Mouse (Mus musculus): Measurements from ENCODE around the gene Upk1a. TPM values are rescaled to one million over a fixed set of nuclear protein-coding genes. Genes with fewer than 3 reads are reported as not detected.
A peak's percentile ranks its signal among the peaks of the same experiment; 100 is the strongest.

Gene Upk1a
- total and polyA plus RNA-seq, 2 experiments from 2014 or later = 0.84 to 1.5 TPM

DNA sequence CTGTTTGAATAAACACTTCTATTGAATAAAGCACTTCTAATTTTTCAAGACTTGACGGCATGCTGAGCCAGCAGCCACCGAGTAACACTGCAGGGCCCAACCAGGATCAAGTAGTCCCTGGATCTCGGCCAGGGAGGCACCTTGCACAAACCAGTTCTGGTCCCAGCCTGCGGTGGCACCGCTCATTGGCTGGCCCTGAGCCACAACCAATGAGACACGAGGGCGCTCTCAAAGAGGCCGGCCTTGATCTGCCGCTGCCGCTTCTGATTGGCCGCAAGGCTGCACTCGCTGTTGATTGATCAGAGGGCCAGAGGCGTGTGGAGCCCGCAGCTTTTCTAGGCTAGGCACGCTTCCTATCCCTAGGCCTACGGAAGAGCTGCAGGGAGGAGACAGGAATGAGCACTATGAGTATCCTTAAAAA, 12.7 kb downstream of the Upk1a start:
- Histone ChIP-seq H3K4me1 (ENCODE audit: insufficient read depth, low read length) (no peaks in the 10 kb centered on the region), H3K36me3 (ENCODE audit: insufficient read depth, low read length) (no peaks in the 10 kb centered on the region), H3K27ac (ENCODE audit: low read depth, low read length) (no peak overlapping the region), H3K4me3 (ENCODE audit: low read depth, low read length) (0 out of 2 replicates have a peak overlapping the region, but pooled peaks have one; percentile 5), H3K4me2 (ENCODE audit: low read depth, low read length, poor library complexity, severe bottlenecking) (peak overlapping the region; percentile 29), H3K27me3 (ENCODE audit: insufficient read depth, low read length) (no peaks in the 10 kb centered on the region), H3K9me3 (ENCODE audit: low read length) (no peaks in the 10 kb centered on the region), H3K9ac (replicated peaks; ENCODE audit: low read length, poor library complexity, severe bottlenecking) (no peak overlapping the region)
- ATAC-seq (ENCODE audit: low FRiP score) (peak; percentile 97), DNase-seq (ENCODE audit: low spot score) (peak; percentile 96)
- TF ChIP-seq CTCF (IDR thresholded peaks at IDR 0.05) = no peak
- WGBS = 1% methylated on average over 16 of the region's 16 CpGs

DNA sequence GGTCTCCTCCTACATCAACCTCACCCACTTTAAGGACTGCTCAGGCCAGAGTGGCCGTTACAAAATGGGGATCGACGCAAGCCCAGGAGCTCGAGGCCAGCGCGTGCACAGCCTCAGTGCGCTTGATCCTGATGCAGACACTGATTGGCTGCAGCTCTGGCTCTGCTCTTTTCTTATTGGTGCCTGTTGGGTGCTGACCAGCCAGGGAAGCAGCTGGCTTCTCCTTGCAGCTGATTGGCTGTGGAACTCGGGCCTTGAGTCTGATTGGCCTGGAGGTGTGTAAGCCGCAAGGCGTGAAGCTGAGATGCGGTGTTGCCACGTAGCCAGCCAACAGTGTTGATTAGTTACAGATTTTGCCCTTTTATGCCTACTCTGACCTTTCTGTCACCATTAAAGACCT, 13.9 kb downstream of the Upk1a start, which contains the start of gene Zbtb32:
Gene Zbtb32 (minus strand): TSS at position 124 of the 400 bp plus-strand sequence.
- Histone ChIP-seq H3K4me1 (ENCODE audit: insufficient read depth, low read length) (no peaks in the 10 kb centered on the region), H3K27ac (ENCODE audit: low read depth, low read length) (no peak within 1 kb of the TSS), H3K9me3 (ENCODE audit: low read length) (no peaks in the 10 kb centered on the region), H3K36me3 (ENCODE audit: insufficient read depth, low read length) (no peaks in the 10 kb centered on the region), H3K27me3 (ENCODE audit: insufficient read depth, low read length) (no peaks in the 10 kb centered on the region), H3K9ac (replicated peaks; ENCODE audit: low read length, poor library complexity, severe bottlenecking) (no peak within 1 kb of the TSS), H3K4me3 (ENCODE audit: low read depth, low read length) (no peak within 1 kb of the TSS), H3K4me2 (ENCODE audit: low read depth, low read length, poor library complexity, severe bottlenecking) (peak within 1 kb of the TSS; percentile 29; the same call in 1 of the 2 replicates)
- ATAC-seq (ENCODE audit: low FRiP score) = no peak
- WGBS = 95% methylated on average over 12 of the region's 12 CpGs
- no peak for DNase-seq (ENCODE audit: low spot score)
- TF ChIP-seq CTCF (IDR thresholded peaks at IDR 0.05) = no peak

DNA sequence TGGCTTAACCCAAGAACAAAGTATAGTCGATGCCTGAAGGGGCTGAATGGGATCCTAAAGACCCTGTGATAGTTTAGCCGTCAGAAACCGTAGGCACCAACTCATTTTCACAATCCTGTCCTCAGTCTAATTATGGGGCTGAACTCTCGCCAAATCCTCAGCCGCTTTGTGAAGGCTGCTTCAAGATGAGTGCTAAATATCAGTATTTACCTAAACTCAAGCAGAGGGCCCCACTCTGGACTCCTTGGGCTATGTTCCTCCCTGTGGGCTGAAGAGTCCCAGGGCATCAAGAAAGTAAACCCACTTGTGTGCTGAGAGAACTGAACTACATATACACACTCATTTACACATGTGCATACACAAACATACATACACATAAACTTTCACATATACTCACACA, 15.8 kb downstream of the Upk1a start:
- H3K36me3 ChIP-seq (ENCODE audit: insufficient read depth, low read length) = no peaks in the 10 kb centered on the region
- no peak overlapping the region for H3K27ac ChIP-seq (ENCODE audit: low read depth, low read length)
- H3K27me3 ChIP-seq (ENCODE audit: insufficient read depth, low read length) = no peaks in the 10 kb centered on the region
- H3K4me1 ChIP-seq (ENCODE audit: insufficient read depth, low read length) = no peaks in the 10 kb centered on the region
- no peak overlapping the region for H3K4me2 ChIP-seq (ENCODE audit: low read depth, low read length, poor library complexity, severe bottlenecking)
- no peak for ATAC-seq (ENCODE audit: low FRiP score)
- no peaks in the 10 kb centered on the region for H3K9me3 ChIP-seq (ENCODE audit: low read length)
- H3K4me3 ChIP-seq (ENCODE audit: low read depth, low read length) = no peak overlapping the region
- DNase-seq (ENCODE audit: low spot score) = no peak
- H3K9ac ChIP-seq (replicated peaks; ENCODE audit: low read length, poor library complexity, severe bottlenecking) = no peak overlapping the region
- no peak for TF ChIP-seq CTCF (IDR thresholded peaks at IDR 0.05)
- WGBS = 68% methylated on average over 5 of the region's 5 CpGs

- Histone ChIP-seq H3K4me1 (ENCODE audit: insufficient read depth, low read length) (no peaks in the 10 kb centered on the region), H3K4me2 (ENCODE audit: low read depth, low read length, poor library complexity, severe bottlenecking) (no peak overlapping the region), H3K4me3 (ENCODE audit: low read depth, low read length) (no peak overlapping the region), H3K27ac (ENCODE audit: low read depth, low read length) (no peak overlapping the region), H3K9me3 (ENCODE audit: low read length) (no peaks in the 10 kb centered on the region), H3K9ac (replicated peaks; ENCODE audit: low read length, poor library complexity, severe bottlenecking) (no peak overlapping the region), H3K36me3 (ENCODE audit: insufficient read depth, low read length) (no peaks in the 10 kb centered on the region), H3K27me3 (ENCODE audit: insufficient read depth, low read length) (no peaks in the 10 kb centered on the region)
- no peak for ATAC-seq (ENCODE audit: low FRiP score)
- TF ChIP-seq CTCF (IDR thresholded peaks at IDR 0.05) = no peak
- WGBS = 86% methylated on average over 5 of the region's 5 CpGs
- no peak for DNase-seq (ENCODE audit: low spot score)
These were observed 16.6 kb downstream of the Upk1a start for GRCm38 (mm10) chr7:30596093-30596492.

- WGBS = 72% methylated on average over 3 of the region's 4 CpGs
- H3K9ac ChIP-seq (replicated peaks; ENCODE audit: low read length, poor library complexity, severe bottlenecking) = no peak overlapping the region
These were observed 18.1 kb downstream of the Upk1a start for GRCm38 (mm10) chr7:30594510-30595024.

DNA sequence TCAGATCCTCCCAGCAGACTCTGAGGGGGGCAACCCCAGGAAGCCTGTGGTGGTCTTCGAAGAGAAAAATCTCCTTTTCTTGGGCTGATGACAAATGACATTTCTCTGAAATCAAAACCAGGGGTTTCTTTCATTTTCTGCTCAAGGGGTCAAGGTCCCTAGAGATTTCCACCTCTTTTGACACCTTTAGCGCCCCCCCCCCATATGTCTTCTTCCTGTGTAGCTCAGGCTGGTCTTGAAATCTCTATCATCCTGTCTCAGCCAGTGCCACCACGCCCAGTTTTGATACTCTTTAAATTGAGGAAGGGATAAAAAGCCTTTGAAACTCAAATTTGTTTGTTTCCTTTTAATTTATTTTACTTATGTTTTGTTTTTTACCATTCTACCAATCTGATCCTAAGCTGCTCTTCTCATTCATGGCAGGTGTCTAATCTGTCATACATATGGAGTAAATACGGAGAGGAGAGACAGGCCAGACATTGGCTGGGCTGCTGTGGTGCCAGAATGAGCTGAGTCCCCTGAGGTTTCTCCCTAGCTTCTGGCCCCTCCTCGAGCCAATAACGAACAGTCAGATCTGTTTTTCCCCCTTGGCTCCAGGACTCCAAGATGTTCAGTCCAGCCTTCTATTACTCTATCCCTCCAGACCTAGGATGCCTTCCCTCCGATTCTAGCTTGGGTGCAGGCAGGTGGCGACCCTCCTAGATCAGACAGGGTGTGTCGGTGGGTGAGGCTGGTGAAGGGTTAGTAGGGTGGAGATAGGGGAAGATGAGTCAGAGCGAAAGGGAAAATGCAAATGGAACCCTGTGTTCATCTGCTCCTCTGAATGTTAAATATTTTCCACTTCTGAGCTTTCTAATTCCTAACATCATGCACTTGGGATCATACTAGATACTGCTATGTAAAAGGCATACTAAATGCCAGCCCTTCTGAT, 18.8 kb downstream of the Upk1a start:
- WGBS = 65% methylated on average over 10 of the region's 10 CpGs
- no peak for DNase-seq (ENCODE audit: low spot score)
- H3K27ac ChIP-seq (ENCODE audit: low read depth, low read length) = no peak overlapping the region

More at GRCm38 (mm10) chr7:30594510-30595024, 18.1 kb downstream of the Upk1a start:
- TF ChIP-seq CTCF (IDR thresholded peaks at IDR 0.05) = no peak
- DNase-seq (ENCODE audit: low spot score) (no peak), ATAC-seq (ENCODE audit: low FRiP score) (no peak)
- no peaks in the 10 kb centered on the region for H3K36me3 ChIP-seq (ENCODE audit: insufficient read depth, low read length)
- H3K4me3 ChIP-seq (ENCODE audit: low read depth, low read length) = no peak overlapping the region
- no peaks in the 10 kb centered on the region for H3K9me3 ChIP-seq (ENCODE audit: low read length)
- H3K27ac ChIP-seq (ENCODE audit: low read depth, low read length) = no peak overlapping the region
- H3K4me1 ChIP-seq (ENCODE audit: insufficient read depth, low read length) = no peaks in the 10 kb centered on the region
- H3K4me2 ChIP-seq (ENCODE audit: low read depth, low read length, poor library complexity, severe bottlenecking) = no peak overlapping the region
- H3K27me3 ChIP-seq (ENCODE audit: insufficient read depth, low read length) = no peaks in the 10 kb centered on the region

More for the DNA sequence above, 18.8 kb downstream of the Upk1a start:
- H3K9me3 ChIP-seq (ENCODE audit: low read length) = no peaks in the 10 kb centered on the region
- no peak for ATAC-seq (ENCODE audit: low FRiP score)
- H3K9ac ChIP-seq (replicated peaks; ENCODE audit: low read length, poor library complexity, severe bottlenecking) = no peak overlapping the region
- H3K36me3 ChIP-seq (ENCODE audit: insufficient read depth, low read length) = no peaks in the 10 kb centered on the region
- H3K4me3 ChIP-seq (ENCODE audit: low read depth, low read length) = no peak overlapping the region
- H3K4me1 ChIP-seq (ENCODE audit: insufficient read depth, low read length) = no peaks in the 10 kb centered on the region
- no peak overlapping the region for H3K4me2 ChIP-seq (ENCODE audit: low read depth, low read length, poor library complexity, severe bottlenecking)
- no peaks in the 10 kb centered on the region for H3K27me3 ChIP-seq (ENCODE audit: insufficient read depth, low read length)
- TF ChIP-seq CTCF (IDR thresholded peaks at IDR 0.05) = no peak

Data from midbrain, postnatal 0 days (tissue).